Mouse (Mus musculus) testis, adult 2 months (tissue): Measurements from ENCODE around the gene Trim80.

Experiments used
- CTCF ChIP-seq: fragments of 200-500 bp; IDR thresholded peaks from 2 replicates; pipeline ENCODE4 v1.5.1; 2012; ENCODE audit warnings: low read depth, mild to moderate bottlenecking, inconsistent platforms, low read length, moderate library complexity; ENCODE audit not compliant: control insufficient read depth, insufficient read depth, insufficient replicate concordance
- POLR2A ChIP-seq: fragments of 200-500 bp; IDR thresholded peaks from 2 replicates; pipeline ENCODE4 v1.6.1; 2012; ENCODE audit warnings: low read depth, mild to moderate bottlenecking, inconsistent platforms, low read length, moderate library complexity; ENCODE audit not compliant: control insufficient read depth

GRCm38 (mm10) chr11:115463397-115463796, 23.1 kb downstream of the Trim80 start:
- TF ChIP-seq CTCF (no peak), POLR2A (no peak)
